Mouse (Mus musculus): Measurements from ENCODE around the gene Wnk3. TPM values are rescaled to one million over a fixed set of nuclear protein-coding genes. Genes with fewer than 3 reads are reported as not detected.
"Not testable (repeated sequence)": the region's sequence is repeated elsewhere in the genome, so short reads cannot be mapped to it uniquely, and the experiment has no call there.

The Wnk3 gene
- 0.19 and 0.39 TPM in 2 replicates for polyA plus RNA-seq (2015; fragmentation: Nextera tagmentation; extraction: Ambion mirVana)

GRCm38 (mm10) chrX:151197778-151198177 lies at the start of gene Wnk3:
TSS of gene Wnk3 (plus strand) at chrX:151198078.
- H3K9ac ChIP-seq (ENCODE audit: low read length), result no peak within 1 kb of the TSS
- no peak within 1 kb of the TSS for H3K4me2 ChIP-seq (replicated peaks; ENCODE audit: low read depth)
- H3K9me3 ChIP-seq (ENCODE audit: control insufficient read depth, low read length), result no peaks in the 10 kb centered on the region
- no peak within 1 kb of the TSS for H3K27ac ChIP-seq (replicated peaks)
- no peaks in the 10 kb centered on the region for H3K27me3 ChIP-seq (ENCODE audit: control insufficient read depth, insufficient read depth, low read length)
- TF ChIP-seq EP300 (optimal IDR thresholded peaks at IDR 0.05), result no peak
- no peak for TF ChIP-seq CTCF (IDR thresholded peaks at IDR 0.05; ENCODE audit: low read depth)
- no peak for DNase-seq (ENCODE audit: low spot score)
- WGBS, result 93% methylated on average over 2 of the region's 2 CpGs
- no peak within 1 kb of the TSS for H3K4me3 ChIP-seq (ENCODE audit: low read depth, low read length)
- no peaks in the 10 kb centered on the region for H3K36me3 ChIP-seq (ENCODE audit: control insufficient read depth, insufficient read depth, low read length)
- no peak for ATAC-seq (ENCODE audit: low FRiP score, low TSS enrichment)
- no peaks in the 10 kb centered on the region for H3K4me1 ChIP-seq (replicated peaks; ENCODE audit: control insufficient read depth, insufficient read depth)

GRCm38 (mm10) chrX:151158414-151158813 lies 39.5 kb upstream of the Wnk3 start:
- no peak for DNase-seq (ENCODE audit: low spot score)
- H3K27me3 ChIP-seq (ENCODE audit: control insufficient read depth, insufficient read depth, low read length), result no peaks in the 10 kb centered on the region
- TF ChIP-seq EP300 (optimal IDR thresholded peaks at IDR 0.05) (no peak), CTCF (IDR thresholded peaks at IDR 0.05; ENCODE audit: low read depth) (no peak)
- H3K27ac ChIP-seq (replicated peaks), result no peak overlapping the region
- H3K4me3 ChIP-seq (ENCODE audit: low read depth, low read length), result no peak overlapping the region
- WGBS, result 61% methylated on average over 6 of the region's 6 CpGs
- H3K36me3 ChIP-seq (ENCODE audit: control insufficient read depth, insufficient read depth, low read length), result no peaks in the 10 kb centered on the region
- ATAC-seq (ENCODE audit: low FRiP score, low TSS enrichment), result no peak
- no peak overlapping the region for H3K9ac ChIP-seq (ENCODE audit: low read length)
- H3K4me2 ChIP-seq (replicated peaks; ENCODE audit: low read depth), result no peak overlapping the region
- H3K4me1 ChIP-seq (replicated peaks; ENCODE audit: control insufficient read depth, insufficient read depth), result no peaks in the 10 kb centered on the region
- no peaks in the 10 kb centered on the region for H3K9me3 ChIP-seq (ENCODE audit: control insufficient read depth, low read length)

DNA sequence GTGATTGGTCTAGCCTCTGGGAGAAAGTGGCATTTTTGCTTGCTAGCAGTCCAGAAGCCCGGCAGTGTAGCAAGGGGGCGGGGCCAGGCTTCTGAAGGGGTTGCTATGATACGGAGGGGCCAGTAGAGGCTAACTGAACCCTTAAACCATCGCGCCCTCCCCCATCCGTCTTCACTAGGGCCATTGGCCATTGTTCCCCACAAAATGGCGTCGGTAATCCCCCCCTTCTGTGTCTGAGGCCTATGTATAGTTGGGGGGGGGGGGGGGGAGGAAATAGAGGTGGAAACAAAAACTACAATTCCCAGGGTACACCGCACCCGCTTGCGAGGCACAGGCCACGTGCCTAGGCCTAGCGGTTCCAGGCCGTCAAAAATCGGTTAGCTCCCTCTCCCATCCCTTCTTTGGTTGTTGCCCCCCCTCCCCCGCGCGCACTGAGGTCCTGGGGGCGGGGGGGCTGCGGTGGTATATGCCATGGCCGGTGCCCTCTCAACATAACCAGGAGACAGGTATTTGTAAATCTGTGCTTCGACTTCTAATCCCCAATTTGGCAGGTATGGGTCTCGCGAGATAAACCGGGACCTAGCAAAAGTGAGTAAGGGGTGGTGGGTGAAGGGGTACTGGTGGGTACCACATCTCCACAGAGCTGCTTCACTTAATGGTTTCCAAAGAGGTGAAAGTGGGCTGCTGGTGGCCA lies 29.3 kb upstream of the Wnk3 start:
- H3K9me3 ChIP-seq (ENCODE audit: control insufficient read depth, low read length), result no peaks in the 10 kb centered on the region
- H3K9ac ChIP-seq (ENCODE audit: low read length), result peak overlapping the region; percentile 53
- no peaks in the 10 kb centered on the region for H3K36me3 ChIP-seq (ENCODE audit: control insufficient read depth, insufficient read depth, low read length)
- H3K4me1 ChIP-seq (replicated peaks; ENCODE audit: control insufficient read depth, insufficient read depth), result no peaks in the 10 kb centered on the region
- WGBS, result 16% methylated on average over 22 of the region's 25 CpGs
- peak overlapping the region; percentile 43 for H3K4me3 ChIP-seq (ENCODE audit: low read depth, low read length)
- TF ChIP-seq EP300 (optimal IDR thresholded peaks at IDR 0.05), result no peak
- ATAC-seq (ENCODE audit: low FRiP score, low TSS enrichment) (peak; percentile 83), DNase-seq (ENCODE audit: low spot score) (peak; percentile 31)
- H3K4me2 ChIP-seq (replicated peaks; ENCODE audit: low read depth), result peak overlapping the region; percentile 55
- no peaks in the 10 kb centered on the region for H3K27me3 ChIP-seq (ENCODE audit: control insufficient read depth, insufficient read depth, low read length)
- peak overlapping the region; percentile 63 for H3K27ac ChIP-seq (replicated peaks)

GRCm38 (mm10) chrX:151169261-151169961 lies 28.5 kb upstream of the Wnk3 start:
- Histone ChIP-seq H3K9me3 (ENCODE audit: control insufficient read depth, low read length) (no peaks in the 10 kb centered on the region), H3K27me3 (ENCODE audit: control insufficient read depth, insufficient read depth, low read length) (no peaks in the 10 kb centered on the region), H3K4me2 (replicated peaks; ENCODE audit: low read depth) (peak overlapping the region; percentile 55), H3K27ac (replicated peaks) (peak overlapping the region; percentile 63), H3K4me1 (replicated peaks; ENCODE audit: control insufficient read depth, insufficient read depth) (no peaks in the 10 kb centered on the region), H3K9ac (ENCODE audit: low read length) (0 out of 2 replicates have a peak overlapping the region, but pooled peaks have one; percentile 53), H3K36me3 (ENCODE audit: control insufficient read depth, insufficient read depth, low read length) (no peaks in the 10 kb centered on the region), H3K4me3 (ENCODE audit: low read depth, low read length) (peak overlapping the region; percentile 43)
- DNase-seq (ENCODE audit: low spot score) (peak; percentile 61), ATAC-seq (ENCODE audit: low FRiP score, low TSS enrichment) (peak; percentile 88)
- TF ChIP-seq CTCF (IDR thresholded peaks at IDR 0.05; ENCODE audit: low read depth) (no peak), EP300 (optimal IDR thresholded peaks at IDR 0.05) (no peak)
- WGBS, result 11% methylated on average over 32 of the region's 58 CpGs

- H3K4me2 ChIP-seq (replicated peaks; ENCODE audit: low read depth); ATAC-seq (ENCODE audit: low FRiP score, low TSS enrichment); H3K4me3 ChIP-seq (ENCODE audit: low read depth, low read length); H3K27ac ChIP-seq (replicated peaks); H3K27me3 ChIP-seq (ENCODE audit: control insufficient read depth, insufficient read depth, low read length); H3K36me3 ChIP-seq (ENCODE audit: control insufficient read depth, insufficient read depth, low read length); H3K9ac ChIP-seq (ENCODE audit: low read length); H3K4me1 ChIP-seq (replicated peaks; ENCODE audit: control insufficient read depth, insufficient read depth); H3K9me3 ChIP-seq (ENCODE audit: control insufficient read depth, low read length); DNase-seq (ENCODE audit: low spot score): not testable (repeated sequence)
- peak; percentile 30 for TF ChIP-seq CTCF (IDR thresholded peaks at IDR 0.05; ENCODE audit: low read depth)
- 70% methylated on average over 3 of the region's 3 CpGs for WGBS
Observed at GRCm38 (mm10) chrX:151173134-151173533, 24.7 kb upstream of the Wnk3 start.

- Histone ChIP-seq H3K4me1 (replicated peaks; ENCODE audit: control insufficient read depth, insufficient read depth) (no peaks in the 10 kb centered on the region), H3K4me2 (replicated peaks; ENCODE audit: low read depth) (no peak overlapping the region), H3K9me3 (ENCODE audit: control insufficient read depth, low read length) (no peaks in the 10 kb centered on the region), H3K36me3 (ENCODE audit: control insufficient read depth, insufficient read depth, low read length) (no peaks in the 10 kb centered on the region), H3K9ac (ENCODE audit: low read length) (no peak overlapping the region), H3K4me3 (ENCODE audit: low read depth, low read length) (no peak overlapping the region), H3K27me3 (ENCODE audit: control insufficient read depth, insufficient read depth, low read length) (no peaks in the 10 kb centered on the region), H3K27ac (replicated peaks) (no peak overlapping the region)
- no peak for DNase-seq (ENCODE audit: low spot score)
- TF ChIP-seq EP300 (optimal IDR thresholded peaks at IDR 0.05) (no peak), CTCF (IDR thresholded peaks at IDR 0.05; ENCODE audit: low read depth) (no peak)
- no peak for ATAC-seq (ENCODE audit: low FRiP score, low TSS enrichment)
Observed at GRCm38 (mm10) chrX:151298329-151298728, 100.5 kb downstream of the Wnk3 start.

Measured in stomach, postnatal 0 days (tissue).